Mouse (Mus musculus): Measurements from ENCODE around the gene Ttf2.

GRCm38 (mm10) chr3:100916844-100917243 lies 52.6 kb downstream of the Ttf2 start:
- TF ChIP-seq CTCF (IDR thresholded peaks at IDR 0.05; ENCODE audit: low read depth), result peak; percentile 68
- no peak for TF ChIP-seq EP300 (IDR thresholded peaks at IDR 0.05; ENCODE audit: low read depth)

All from heart, postnatal 0 days (tissue).